Mouse (Mus musculus) megakaryocyte progenitor cell, adult 5-6 weeks (primary cell): ENCODE measurements around the gene Pitx3. TPM values are rescaled to one million over a fixed set of nuclear protein-coding genes. Genes with fewer than 3 reads are reported as not detected.
A peak's percentile ranks its signal among the peaks of the same experiment; 100 is the strongest.
"Not testable (repeated sequence)": the region's sequence is repeated elsewhere in the genome, so short reads cannot be mapped to it uniquely, and the experiment has no call there.

Source experiments
- ATAC-seq: replicated peaks from 2 replicates; pipeline ENCODE4 v1.8.0; 2016; ENCODE audit warnings: mild to moderate bottlenecking, moderate TSS enrichment, inconsistent platforms; ENCODE audit not compliant: poor library complexity
- total RNA-seq, 2 experiments: library from RNA; stranded (forward) in 1 of 2; stranded (reverse) in 1 of 2; fragments of 157-497, 149-512 nt in 1 of 2; fragments of 200-1000 nt in 1 of 2; gene quantifications; 2 replicates each; pipeline versions ENCODE4 v1.2.3 to v1.2.4; 2015 to 2017

Pitx3 gene
- total RNA-seq, 2 experiments from 2014 or later: not detected

- ATAC-seq: no peak
Observed at GRCm38 (mm10) chr19:46132577-46132976, 15.5 kb downstream of the Pitx3 start.

GRCm38 (mm10) chr19:46131694-46132525 lies 16.2 kb downstream of the Pitx3 start, which contains the start of gene Elovl3:
Gene Elovl3, plus strand, starts transcription at chr19:46131897.
- ATAC-seq: peak; percentile 70

GRCm38 (mm10) chr19:46131283-46131682 lies 16.8 kb downstream of the Pitx3 start:
- no peak for ATAC-seq

GRCm38 (mm10) chr19:46129737-46130136 lies 18.4 kb downstream of the Pitx3 start:
- not testable (repeated sequence) for ATAC-seq

- no peak for ATAC-seq
Observed at GRCm38 (mm10) chr19:46126301-46126700, 21.8 kb downstream of the Pitx3 start.

GRCm38 (mm10) chr19:46124651-46125050 lies 23.5 kb downstream of the Pitx3 start:
- no peak for ATAC-seq

GRCm38 (mm10) chr19:46123876-46124275 lies 24.2 kb downstream of the Pitx3 start:
- ATAC-seq: no peak

GRCm38 (mm10) chr19:46120872-46121271 lies 27.3 kb downstream of the Pitx3 start:
- no peak for ATAC-seq

- ATAC-seq: peak; percentile 97
Observed at GRCm38 (mm10) chr19:46119458-46119857, 28.7 kb downstream of the Pitx3 start.

- no peak for ATAC-seq
Observed at GRCm38 (mm10) chr19:46114617-46115016, 33.5 kb downstream of the Pitx3 start.

- no peak for ATAC-seq
Observed at GRCm38 (mm10) chr19:46110781-46111180, 37.3 kb downstream of the Pitx3 start.

GRCm38 (mm10) chr19:46110214-46110613 lies 37.9 kb downstream of the Pitx3 start:
- peak; percentile 63 for ATAC-seq

GRCm38 (mm10) chr19:46104187-46104557 lies 44.0 kb downstream of the Pitx3 start:
- ATAC-seq: no peak

- ATAC-seq: no peak
Observed at GRCm38 (mm10) chr19:46103437-46104186, 44.5 kb downstream of the Pitx3 start.

- no peak for ATAC-seq
Observed at GRCm38 (mm10) chr19:46099561-46099960, 48.6 kb downstream of the Pitx3 start.

GRCm38 (mm10) chr19:46096396-46096795 lies 51.7 kb downstream of the Pitx3 start:
- ATAC-seq: no peak

- ATAC-seq: no peak
Observed at GRCm38 (mm10) chr19:46095291-46095690, 52.8 kb downstream of the Pitx3 start.

- ATAC-seq: no peak
Observed at GRCm38 (mm10) chr19:46094144-46094543, 54.0 kb downstream of the Pitx3 start.

GRCm38 (mm10) chr19:46091641-46092040 lies 56.5 kb downstream of the Pitx3 start:
- no peak for ATAC-seq

- no peak for ATAC-seq
Observed at GRCm38 (mm10) chr19:46087871-46088270, 60.3 kb downstream of the Pitx3 start.

- peak; percentile 85 for ATAC-seq
Observed at GRCm38 (mm10) chr19:46086337-46086736, 61.8 kb downstream of the Pitx3 start.
